Mouse (Mus musculus) Patski (cell line): ENCODE results near the gene Ptprcap. TPM values are rescaled to one million over a fixed set of nuclear protein-coding genes. Genes with fewer than 3 reads are reported as not detected.
"Not testable (repeated sequence)": the region's sequence is repeated elsewhere in the genome, so short reads cannot be mapped to it uniquely, and the experiment has no call there.

Experiments
- ATAC-seq: fragments of 100-300 bp; one replicate; pipeline ENCODE4 v1.8.0; 2021
- CTCF ChIA-PET: fragments of 350-600 bp; sonication (Branson Sonifier 250); formaldehyde crosslinking; loops from one replicate; lab custom pipeline; 2022; ENCODE audit warnings: inconsistent platforms; lab: Charles Lee
- POLR2A ChIA-PET: fragments of 350-600 bp; sonication (Branson Sonifier 250); formaldehyde crosslinking; loops from one replicate; lab custom pipeline; 2022; ENCODE audit warnings: antibody characterized with exemption, inconsistent platforms; lab: Charles Lee
- DNase-seq: peaks from one replicate; pipeline ENCODE4 v3.0.0-alpha.2; 2011; ENCODE audit warnings: low read depth, low spot score
- H3K27me3 ChIP-seq: fragments of 371-371 bp; one replicate; pipeline ENCODE4 v1.5.1; 2021
- CTCF ChIP-seq: fragments of 100-300 bp; IDR thresholded peaks from one replicate; pipeline ENCODE4 v1.5.1; 2021
- in situ Hi-C: fragments of 300-500 bp; cut with MboI; formaldehyde crosslinking; loops from 3 replicates; pipeline ENCODE4 v1.11.1; 2018; ENCODE audit warnings: low pct_unique_long_range_greater_than_20kb, mixed read lengths
- polyA plus RNA-seq: library from polyadenylated mRNA; unstranded; gene quantifications from one replicate; pipeline ENCODE4 v1.2.3, GENCODE M21; 2021

Gene Ptprcap
- polyA plus RNA-seq, 1 experiment from 2014 or later = 0.62 TPM

- CTCF ChIA-PET = interaction anchor here (1.3 to 1.7 kb wide), 2 partner anchors 9 to 17 kb away, joined by 4 read pairs; no protein-coding TSS in a partner anchor
- POLR2A ChIA-PET = no interaction called here
- in situ Hi-C loops = no loop called here
These were observed 37.6 kb upstream of the Ptprcap start for GRCm38 (mm10) chr19:4115816-4116215.

GRCm38 (mm10) chr19:4117006-4117405 is 36.4 kb upstream of the Ptprcap start:
- DNase-seq = no peak
- no peaks in the 10 kb centered on the region for H3K27me3 ChIP-seq
- ChIA-PET CTCF (interaction anchor here (1.3 to 1.7 kb wide), 2 partner anchors 8 to 18 kb away, joined by 4 read pairs; no protein-coding TSS in a partner anchor), POLR2A (interaction anchor here (0.6 kb wide), 1 partner anchor 47 kb away, joined by 3 read pairs; no protein-coding TSS in a partner anchor)
- in situ Hi-C loops = no loop called here
- no peak for TF ChIP-seq CTCF
- ATAC-seq = no peak

More at GRCm38 (mm10) chr19:4115816-4116215, 37.6 kb upstream of the Ptprcap start:
- ATAC-seq (no peak), DNase-seq (no peak)
- no peaks in the 10 kb centered on the region for H3K27me3 ChIP-seq
- TF ChIP-seq CTCF = no peak

GRCm38 (mm10) chr19:4118350-4118749 is 35.1 kb upstream of the Ptprcap start:
- H3K27me3 ChIP-seq = no peaks in the 10 kb centered on the region
- no peak for DNase-seq
- ChIA-PET POLR2A (interaction anchor here (0.6 kb wide), 2 partner anchors 21 to 65 kb away, joined by 3 read pairs; partner anchors contain the start of gene Gpr152), CTCF (no interaction called here)
- no peak for ATAC-seq
- no peak for TF ChIP-seq CTCF
- in situ Hi-C loops = no loop called here

GRCm38 (mm10) chr19:4119716-4120487 is 33.5 kb upstream of the Ptprcap start:
- no peak for DNase-seq
- ATAC-seq = no peak
- CTCF ChIA-PET = interaction anchor here (1.3 to 2.4 kb wide), 3 partner anchors 20 to 108 kb away, joined by 4 to 11 read pairs (median 7); partner anchors contain the start of gene Pitpnm1
- H3K27me3 ChIP-seq = no peaks in the 10 kb centered on the region
- POLR2A ChIA-PET = interaction anchor here (1.0 to 1.2 kb wide), 2 partner anchors 14 to 50 kb away, joined by 3 read pairs; no protein-coding TSS in a partner anchor
- TF ChIP-seq CTCF = no peak
- in situ Hi-C loops = loop anchor here (5.0 kb wide), 1 partner anchor 82 kb away; the partner anchor contains the start of gene Rad9a

GRCm38 (mm10) chr19:4120496-4120895 is 32.9 kb upstream of the Ptprcap start:
- DNase-seq (no peak), ATAC-seq (no peak)
- ChIA-PET POLR2A (interaction anchor here (0.8 to 1.2 kb wide), 6 partner anchors 14 to 96 kb away, joined by 3 to 5 read pairs (median 4); partner anchors contain the start of gene Pitpnm1), CTCF (interaction anchor here (1.1 to 2.4 kb wide), 4 partner anchors 9 to 108 kb away, joined by 4 to 11 read pairs (median 6); partner anchors contain the start of gene Pitpnm1)
- in situ Hi-C loops = loop anchor here (5.0 kb wide), 1 partner anchor 82 kb away; the partner anchor contains the start of gene Rad9a
- no peaks in the 10 kb centered on the region for H3K27me3 ChIP-seq
- TF ChIP-seq CTCF = no peak

GRCm38 (mm10) chr19:4121097-4121805 is 32.2 kb upstream of the Ptprcap start:
- ChIA-PET POLR2A (interaction anchor here (0.8 to 1.2 kb wide), 6 partner anchors 13 to 95 kb away, joined by 3 to 5 read pairs (median 4); partner anchors contain the start of gene Pitpnm1), CTCF (interaction anchor here (0.8 to 2.4 kb wide), 5 partner anchors 8 to 107 kb away, joined by 3 to 11 read pairs (median 4); partner anchors contain the start of gene Pitpnm1)
- H3K27me3 ChIP-seq = no peaks in the 10 kb centered on the region
- peak; percentile 90 for DNase-seq
- ATAC-seq = peak; percentile 82
- in situ Hi-C loops = loop anchor here (5.0 kb wide), 1 partner anchor 81 kb away; the partner anchor contains the start of gene Rad9a
- TF ChIP-seq CTCF = no peak

GRCm38 (mm10) chr19:4121896-4122295 is 31.5 kb upstream of the Ptprcap start:
- ATAC-seq, H3K27me3 ChIP-seq, POLR2A ChIA-PET, DNase-seq: not testable (repeated sequence)
- in situ Hi-C loops = loop anchor here (5.0 kb wide), 1 partner anchor 80 kb away; the partner anchor contains the start of gene Rad9a
- CTCF ChIA-PET = interaction anchor here (0.8 to 2.4 kb wide), 3 partner anchors 22 to 80 kb away, joined by 3 to 11 read pairs (median 4); partner anchors contain the start of gene Pitpnm1

- in situ Hi-C loops = loop anchor here (5.0 kb wide), 1 partner anchor 80 kb away; the partner anchor contains the start of gene Rad9a
- ATAC-seq = no peak
- POLR2A ChIA-PET = no interaction called here
- no peak for TF ChIP-seq CTCF
- no peak for DNase-seq
- CTCF ChIA-PET = interaction anchor here (1.1 to 2.4 kb wide), 3 partner anchors 23 to 105 kb away, joined by 4 to 11 read pairs (median 6); partner anchors contain the start of gene Pitpnm1
- H3K27me3 ChIP-seq = no peaks in the 10 kb centered on the region
These were observed 30.7 kb upstream of the Ptprcap start for GRCm38 (mm10) chr19:4122411-4123370.
